Mouse (Mus musculus): ENCODE data around the gene Sirt6.

The Sirt6 gene

DNA sequence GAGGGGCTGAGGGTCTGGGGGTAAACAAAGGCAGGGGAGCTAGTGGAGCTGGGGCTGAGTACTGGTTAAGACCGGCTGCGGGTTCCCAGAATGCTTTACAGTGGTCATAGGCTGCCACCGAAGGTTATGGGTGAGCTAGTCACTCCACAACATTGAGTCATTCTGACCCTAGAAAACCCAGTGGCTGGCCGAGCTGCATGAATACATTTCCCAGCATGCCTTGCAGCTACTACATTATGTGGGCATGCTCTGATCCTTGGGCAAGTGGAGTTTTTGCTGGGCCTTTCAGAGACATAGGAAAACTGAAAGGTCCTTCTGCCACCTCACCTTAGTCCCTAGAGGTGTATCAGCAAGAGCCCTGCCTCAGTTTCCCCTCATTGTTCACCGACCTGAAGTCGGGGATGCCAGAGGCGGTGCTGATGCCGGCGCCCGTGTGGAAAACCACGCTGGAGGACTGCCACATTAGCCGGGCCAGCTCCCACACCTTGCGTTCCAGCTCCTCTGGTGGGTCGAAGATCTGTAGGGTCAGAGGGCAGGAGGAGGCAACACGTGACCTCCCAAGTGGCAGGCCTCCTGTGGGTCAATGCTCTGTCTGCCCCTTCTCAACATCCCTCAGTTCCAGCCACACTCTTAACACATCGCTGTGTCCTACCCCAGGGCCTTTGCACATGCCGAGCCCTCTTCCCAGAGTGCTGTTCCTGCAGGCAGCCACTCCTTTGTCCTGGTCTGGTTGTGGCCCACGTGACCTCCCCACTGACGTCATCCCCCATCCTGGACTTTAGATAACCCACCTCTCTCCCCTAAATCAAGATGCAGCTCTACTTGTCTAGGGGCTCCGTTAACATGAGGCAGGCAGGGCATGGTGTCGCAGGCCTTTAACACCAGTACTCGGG is 1.2 kb downstream of the Sirt6 start:
- intact Hi-C loops (cut with DNase I), result loop anchor here (10.0 kb wide), 1 partner anchor 998 kb away; the partner anchor contains the start of genes 1190007I07Rik and Tdg

DNA sequence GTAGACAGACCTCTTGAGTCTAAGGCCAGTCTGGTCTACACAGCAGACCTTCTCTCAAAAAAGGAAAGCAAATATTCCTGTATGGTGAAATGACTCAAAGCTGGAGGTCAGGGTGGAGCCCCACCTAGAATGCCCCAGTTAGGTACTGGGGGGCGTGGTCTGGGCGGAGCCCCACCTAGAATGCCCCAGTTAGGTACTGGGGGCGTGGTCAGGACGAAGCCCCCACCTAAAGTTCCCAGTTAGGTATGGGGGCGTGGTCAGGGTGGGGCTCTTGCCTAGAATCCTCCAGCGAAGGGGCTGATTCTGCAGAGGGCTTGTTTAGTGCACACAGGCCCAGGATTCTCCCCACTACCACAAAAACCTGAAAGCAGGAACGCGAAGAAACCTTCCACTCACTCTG is 4.2 kb downstream of the Sirt6 start:
- intact Hi-C loops (cut with DNase I), result loop anchor here (10.0 kb wide), 1 partner anchor 1001 kb away; the partner anchor contains the start of genes 1190007I07Rik and Tdg

GRCm38 (mm10) chr10:81620786-81621185 is 6.8 kb downstream of the Sirt6 start:
- intact Hi-C loops (cut with DNase I), result loop anchor here (10.0 kb wide), 1 partner anchor 1004 kb away; the partner anchor contains the start of genes 1190007I07Rik and Tdg

DNA sequence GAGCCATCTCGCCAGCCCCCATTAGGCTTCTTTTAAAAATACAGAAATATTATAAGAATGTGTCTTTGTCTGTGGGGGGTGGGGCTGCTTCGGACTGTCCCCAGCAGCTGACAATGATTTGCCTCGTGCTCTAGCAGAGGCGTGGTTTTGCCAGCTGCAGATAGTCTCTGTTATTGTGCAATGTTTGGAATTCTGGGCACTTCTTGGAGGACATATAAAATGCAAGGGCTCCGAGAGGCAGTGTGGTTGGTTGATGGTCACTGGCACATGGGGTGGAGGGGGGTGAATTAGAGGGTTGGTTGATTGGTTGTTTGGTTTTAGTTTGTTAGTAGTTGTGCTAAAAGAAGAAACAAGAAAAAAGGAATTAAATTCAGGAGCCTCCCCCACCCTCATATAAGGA is 7.6 kb downstream of the Sirt6 start:
- intact Hi-C loops (cut with DNase I), result loop anchor here (10.0 kb wide), 1 partner anchor 1005 kb away; the partner anchor contains the start of genes 1190007I07Rik and Tdg

GRCm38 (mm10) chr10:81615486-81615885 is 12.1 kb downstream of the Sirt6 start:
- intact Hi-C loops (cut with DNase I), result no loop called here

DNA sequence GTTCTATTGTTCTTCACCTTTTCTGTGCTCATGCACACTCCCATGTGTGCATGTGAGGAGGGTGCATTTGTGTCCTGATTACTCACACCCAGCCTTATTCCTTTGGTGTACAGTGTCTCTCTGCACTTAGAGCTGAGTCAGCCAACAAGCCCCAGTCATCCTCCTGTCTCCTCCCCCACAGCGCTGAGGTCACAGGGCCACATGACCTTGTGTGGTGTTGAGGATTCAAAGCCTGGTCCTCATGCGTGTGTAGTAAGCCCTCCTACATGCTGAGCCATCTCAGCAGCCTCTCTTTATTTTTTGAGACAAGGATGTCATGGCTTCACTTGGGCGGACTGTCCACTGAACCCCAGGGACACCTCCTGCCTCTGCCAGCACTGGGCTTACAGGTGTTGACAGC is 14.8 kb downstream of the Sirt6 start:
- intact Hi-C loops (cut with DNase I), result no loop called here

- intact Hi-C loops (cut with DNase I), result no loop called here
Observed at GRCm38 (mm10) chr10:81608308-81608707, 19.3 kb downstream of the Sirt6 start.

GRCm38 (mm10) chr10:81605974-81606751 is 21.4 kb downstream of the Sirt6 start, which contains the start of gene BC025920:
BC025920 (plus strand) TSS chr10:81606270.
- intact Hi-C loops (cut with DNase I), result loop anchor here (2.0 kb wide), 1 partner anchor 41 kb away; no protein-coding TSS in a partner anchor

DNA sequence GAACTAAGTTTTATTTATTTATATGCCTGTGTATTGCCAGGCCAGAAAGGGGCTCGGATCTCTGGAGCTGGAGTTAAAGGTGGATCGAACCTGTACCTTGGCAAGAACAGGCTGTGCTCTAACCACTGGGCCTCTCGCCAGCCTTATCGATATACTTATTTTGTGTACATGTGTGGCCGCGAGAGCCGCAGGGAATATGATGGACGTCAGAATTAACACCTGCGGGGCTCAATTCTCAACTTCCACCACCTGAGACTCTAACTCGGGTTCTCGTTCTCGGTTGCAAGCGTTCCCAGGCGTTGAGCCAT is 22.0 kb downstream of the Sirt6 start:
- intact Hi-C loops (cut with DNase I), result loop anchor here (2.0 kb wide), 1 partner anchor 41 kb away; no protein-coding TSS in a partner anchor

GRCm38 (mm10) chr10:81604968-81605665 is 22.5 kb downstream of the Sirt6 start:
- intact Hi-C loops (cut with DNase I), result loop anchor here (2.0 kb wide), 1 partner anchor 40 kb away; no protein-coding TSS in a partner anchor

GRCm38 (mm10) chr10:81604019-81604967 is 23.3 kb downstream of the Sirt6 start:
- intact Hi-C loops (cut with DNase I), result loop anchor here (2.0 kb wide), 1 partner anchor 39 kb away; no protein-coding TSS in a partner anchor

- intact Hi-C loops (cut with DNase I), result no loop called here
Observed at GRCm38 (mm10) chr10:81602741-81603151, 24.9 kb downstream of the Sirt6 start.

GRCm38 (mm10) chr10:81601396-81601905 is 26.1 kb downstream of the Sirt6 start:
- intact Hi-C loops (cut with DNase I), result no loop called here

DNA sequence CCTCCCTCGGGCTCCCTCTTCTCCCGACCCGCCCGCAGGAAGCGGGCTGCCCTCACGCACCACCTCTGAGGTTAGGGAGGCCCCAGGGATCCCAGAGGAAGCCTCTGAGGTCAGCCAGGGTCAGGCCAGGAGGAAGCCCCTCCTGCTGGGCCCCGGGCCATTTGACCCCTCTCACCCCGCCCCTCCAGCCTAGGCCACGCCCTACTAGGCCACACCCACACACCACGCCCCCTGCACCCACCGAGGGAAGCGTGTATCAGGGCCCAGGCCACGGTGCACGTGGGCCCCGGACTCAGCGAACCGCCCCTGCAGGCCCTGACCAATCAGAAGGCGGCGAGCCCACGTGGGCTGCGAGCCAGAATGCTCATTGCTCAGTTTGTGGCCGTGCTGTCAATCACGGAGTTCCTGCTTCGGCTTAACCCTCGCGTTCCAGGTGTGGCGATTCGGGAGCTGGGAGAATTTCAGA is 26.8 kb downstream of the Sirt6 start, which contains the start of gene Tle6:
Gene Tle6, minus strand, starts transcription at position 336 of the 466 bp plus-strand sequence.
- intact Hi-C loops (cut with DNase I), result no loop called here

DNA sequence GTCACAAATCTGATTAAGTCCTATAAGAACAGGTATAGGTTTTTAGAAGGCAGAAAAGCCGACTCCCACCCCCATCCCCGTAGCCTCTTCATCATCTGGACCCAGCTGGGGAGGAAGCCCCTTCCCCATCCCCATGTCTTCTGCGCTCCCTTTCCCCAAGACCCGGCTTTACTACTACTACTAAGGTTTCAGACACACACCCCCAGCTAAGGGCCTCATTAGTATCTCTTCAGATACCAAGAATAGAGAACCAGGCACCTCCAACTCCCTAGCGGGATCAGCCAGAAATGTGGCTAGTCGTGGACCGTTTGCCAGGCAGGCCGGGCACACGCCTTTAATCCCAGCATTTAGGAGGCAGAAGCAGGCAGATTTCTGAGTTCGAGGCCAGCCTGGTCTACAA is 27.5 kb downstream of the Sirt6 start:
- intact Hi-C loops (cut with DNase I), result no loop called here

DNA sequence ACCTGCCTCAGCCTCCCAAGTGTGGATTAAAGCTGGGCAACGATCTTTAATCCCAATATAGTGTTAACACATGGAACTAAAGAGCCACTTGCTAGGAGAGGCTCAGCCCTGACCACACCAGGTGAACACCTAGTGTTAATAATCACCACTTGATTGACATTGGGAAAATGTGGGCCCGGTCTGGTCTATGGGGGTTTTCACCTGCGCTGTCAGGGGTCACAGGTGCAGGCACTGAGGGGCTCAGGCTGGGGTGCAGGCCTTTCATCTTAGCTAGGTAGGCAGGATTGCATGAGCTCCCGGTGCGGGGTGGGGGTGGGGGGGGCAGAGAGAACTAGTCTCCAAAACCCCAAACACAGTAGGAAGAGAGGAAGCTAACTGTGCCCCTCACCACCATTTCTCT is 28.0 kb downstream of the Sirt6 start:
- intact Hi-C loops (cut with DNase I), result no loop called here

DNA sequence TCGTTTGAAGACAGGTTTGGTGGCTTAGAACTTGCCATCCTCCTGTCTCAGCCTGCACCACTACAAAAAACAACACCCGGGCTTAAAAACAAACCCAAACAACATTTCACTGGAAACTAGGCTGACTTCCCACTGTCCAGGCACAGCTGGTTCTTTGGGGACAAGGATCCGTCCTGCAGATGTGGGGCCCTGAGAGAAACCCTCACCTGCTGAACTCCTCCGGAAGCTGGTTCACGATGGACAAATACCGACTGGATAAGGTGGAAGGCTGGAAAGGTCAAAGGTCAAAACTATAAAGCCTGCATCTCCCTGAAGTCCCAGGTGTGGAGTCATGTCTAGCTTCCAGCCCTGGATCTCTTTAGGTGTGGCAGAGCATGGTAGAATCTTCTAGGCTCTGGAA is 28.7 kb downstream of the Sirt6 start:
- intact Hi-C loops (cut with DNase I), result no loop called here

DNA sequence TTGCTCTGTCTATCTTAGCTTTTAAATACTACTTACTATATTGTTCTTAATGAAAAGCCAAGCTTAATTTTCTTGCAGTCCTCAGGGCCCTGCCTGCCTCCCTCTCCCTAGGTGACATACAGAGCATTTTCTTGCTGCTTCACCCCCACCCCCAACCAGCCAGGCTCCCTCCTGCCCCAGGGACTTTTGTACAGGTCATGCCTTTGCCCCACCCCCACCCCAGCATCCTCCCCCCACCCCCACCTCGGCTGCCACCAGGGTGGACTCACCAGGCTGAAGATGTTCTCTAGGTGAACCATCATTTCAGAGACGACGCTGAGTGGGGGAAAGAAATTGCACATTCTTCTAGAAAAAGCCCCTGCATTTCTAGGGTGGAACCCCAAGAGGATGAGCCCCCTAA is 29.3 kb downstream of the Sirt6 start:
- intact Hi-C loops (cut with DNase I), result no loop called here

GRCm38 (mm10) chr10:81597137-81597950 is 30.3 kb downstream of the Sirt6 start:
- intact Hi-C loops (cut with DNase I), result no loop called here

All from adrenal gland (tissue).